Mouse (Mus musculus) adrenal gland, adult 10 weeks (tissue): ENCODE data around the gene Tcf15. TPM values are rescaled to one million over a fixed set of nuclear protein-coding genes. Genes with fewer than 3 reads are reported as not detected.

Source experiments
- polyA plus RNA-seq: library from polyadenylated mRNA; stranded (reverse); fragments of 350-450 nt; fragmentation: Illumina TruSeq; extraction: RNeasy Lipid Tissue Mini Kit (QIAGEN cat#74804); gene quantifications from one replicate; pipeline ENCODE4 v1.2.3, GENCODE M21; 2014; ENCODE audit warnings: low read depth, low replicate concordance

Gene Tcf15
- polyA plus RNA-seq = not detected

GRCm38 (mm10) chr2:152143279-152144157 is at the start of gene Tcf15:
Tcf15 (plus strand) TSS chr2:152143561.

GRCm38 (mm10) chr2:152105318-152106224 is 37.8 kb upstream of the Tcf15 start, which contains the start of gene Srxn1:
Srxn1 (plus strand) TSS chr2:152105516.

Other genes starting within 250 kb of the Tcf15 start
- gene Angpt4, start 232.4 kb upstream of the Tcf15 start, polyA plus RNA-seq = not detected
- gene Fam110a, start 163.3 kb upstream of the Tcf15 start, polyA plus RNA-seq = 0.76 TPM
- gene Slc52a3, start 147.1 kb upstream of the Tcf15 start, polyA plus RNA-seq = 0.64 TPM
- not detected for gene Scrt2, start 62.0 kb upstream of the Tcf15 start, polyA plus RNA-seq
- gene Srxn1, start 38.0 kb upstream of the Tcf15 start, polyA plus RNA-seq = 277 TPM
- gene Csnk2a1, start 83.3 kb downstream of the Tcf15 start, polyA plus RNA-seq = 246 TPM
- 55.9 TPM for gene Tbc1d20, start 150.3 kb downstream of the Tcf15 start, polyA plus RNA-seq
- 1.0 TPM for gene Rbck1, start 189.1 kb downstream of the Tcf15 start, polyA plus RNA-seq
- gene Trib3, start 200.5 kb downstream of the Tcf15 start, polyA plus RNA-seq = 0.35 TPM
- 2.0 TPM for gene Nrsn2, start 233.1 kb downstream of the Tcf15 start, polyA plus RNA-seq